Mouse (Mus musculus) olfactory bulb, adult 2 months (tissue): Measurements from ENCODE around the gene Bdnf.

Experiments used
- CTCF ChIP-seq: fragments of 200-500 bp; IDR thresholded peaks from 2 replicates; pipeline ENCODE4 v1.5.1; 2012; ENCODE audit warnings: low read depth, mild to moderate bottlenecking, low read length, moderate library complexity; ENCODE audit not compliant: insufficient read depth
- POLR2A ChIP-seq: fragments of 200-500 bp; IDR thresholded peaks from 2 replicates; pipeline ENCODE4 v1.6.1; 2012; ENCODE audit warnings: mild to moderate bottlenecking, low read depth, low read length, moderate library complexity; ENCODE audit not compliant: insufficient read depth

GRCm38 (mm10) chr2:109692266-109693177 lies 18.0 kb downstream of the Bdnf start:
- no peak for TF ChIP-seq CTCF
- no peak for TF ChIP-seq POLR2A
